Mouse (Mus musculus): ENCODE results near the gene Ppp2r5d. TPM values are rescaled to one million over a fixed set of nuclear protein-coding genes. Genes with fewer than 3 reads are reported as not detected.

Gene Ppp2r5d
- total RNA-seq, 2 experiments from 2014 or later, result 15.1 to 22.8 TPM

DNA sequence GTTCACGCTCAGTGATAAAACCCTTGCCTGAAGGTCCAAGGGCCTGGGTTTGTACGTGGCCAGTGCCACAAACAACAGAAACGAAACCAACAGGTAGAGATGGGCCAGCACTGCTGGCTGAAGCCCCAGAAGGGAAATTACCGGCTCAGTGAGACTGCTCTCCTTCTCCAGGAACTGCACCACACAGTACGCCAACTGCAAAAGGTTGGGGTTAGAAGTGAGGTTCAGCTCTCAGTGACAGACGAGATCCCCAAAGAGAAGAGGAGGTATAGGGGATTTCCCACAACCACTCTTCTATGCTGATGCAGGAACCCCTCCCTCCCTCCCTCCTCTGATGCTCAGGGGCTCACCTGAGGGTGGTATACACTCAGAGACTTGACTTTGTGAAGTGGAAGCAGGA is 19.0 kb downstream of the Ppp2r5d start:
- ATAC-seq (replicated peaks; ENCODE audit: low FRiP score, poor library complexity, severe bottlenecking), result no peak

DNA sequence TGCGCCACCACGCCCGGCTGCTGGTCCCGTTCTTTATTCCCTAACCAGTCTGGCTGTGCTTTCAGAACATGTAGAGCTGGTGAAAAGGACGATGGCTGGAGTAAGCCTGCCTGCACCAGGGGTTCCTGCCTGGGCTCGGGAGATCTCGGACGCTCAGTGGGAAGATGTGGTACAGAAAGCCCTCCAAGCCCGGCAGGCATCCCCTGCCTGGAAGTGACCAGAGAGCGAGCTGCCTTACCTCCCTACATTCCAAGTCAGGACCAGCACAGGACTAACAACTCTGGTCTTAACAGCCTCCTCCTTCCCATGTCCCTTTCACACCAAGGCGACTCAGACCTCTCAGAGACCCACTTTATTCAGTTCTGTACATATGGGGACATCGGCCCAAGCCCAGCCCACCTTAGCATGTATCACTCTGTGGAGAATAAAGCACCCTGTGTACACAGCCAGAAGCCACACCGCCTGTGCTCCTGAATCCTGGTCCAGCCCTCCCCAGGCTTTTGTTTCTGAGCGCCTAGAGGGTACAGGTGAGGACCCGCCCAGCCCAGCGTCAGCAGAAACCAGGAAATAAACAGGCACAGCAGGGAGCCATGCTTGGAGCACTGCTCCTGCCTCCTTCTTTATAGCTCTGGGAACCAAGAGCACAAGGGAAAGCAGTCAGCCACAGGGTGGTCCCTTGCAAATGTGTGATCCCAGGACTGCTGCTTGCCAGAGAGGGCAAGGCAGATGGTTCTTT is 22.1 kb downstream of the Ppp2r5d start:
- no peak for ATAC-seq (replicated peaks; ENCODE audit: low FRiP score, poor library complexity, severe bottlenecking)

DNA sequence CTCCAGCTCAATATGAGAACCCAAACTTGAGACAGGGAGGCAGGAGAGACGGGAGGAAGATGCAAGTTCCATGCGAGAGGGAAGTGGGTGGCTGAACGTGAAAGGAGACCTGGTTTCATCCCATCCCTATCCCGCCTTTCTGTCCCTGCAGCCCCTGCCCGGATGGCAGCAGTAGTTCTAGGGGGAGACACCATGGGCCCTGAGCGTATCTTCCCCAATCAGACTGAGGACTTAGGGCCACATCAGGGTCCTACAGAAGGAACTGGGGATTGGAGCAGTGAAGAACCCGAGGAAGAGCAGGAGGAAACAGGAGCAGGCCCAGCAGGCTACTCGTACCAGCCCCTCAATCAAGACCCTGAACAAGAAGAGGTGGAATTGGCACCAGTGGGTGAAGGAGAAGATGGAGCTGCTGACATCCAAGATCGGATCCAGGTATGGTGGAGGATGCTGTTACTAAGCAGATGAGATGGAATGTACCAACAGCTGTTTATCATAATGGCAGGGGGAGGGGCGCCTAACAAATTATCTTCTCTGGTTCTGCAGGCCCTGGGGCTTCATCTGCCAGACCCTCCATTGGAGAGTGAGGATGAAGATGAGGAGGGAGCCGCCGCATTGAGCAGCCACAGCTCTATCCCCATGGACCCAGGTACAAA is 23.3 kb downstream of the Ppp2r5d start:
- ATAC-seq (replicated peaks; ENCODE audit: low FRiP score, poor library complexity, severe bottlenecking), result no peak; the same call in 1 of the 2 replicates

DNA sequence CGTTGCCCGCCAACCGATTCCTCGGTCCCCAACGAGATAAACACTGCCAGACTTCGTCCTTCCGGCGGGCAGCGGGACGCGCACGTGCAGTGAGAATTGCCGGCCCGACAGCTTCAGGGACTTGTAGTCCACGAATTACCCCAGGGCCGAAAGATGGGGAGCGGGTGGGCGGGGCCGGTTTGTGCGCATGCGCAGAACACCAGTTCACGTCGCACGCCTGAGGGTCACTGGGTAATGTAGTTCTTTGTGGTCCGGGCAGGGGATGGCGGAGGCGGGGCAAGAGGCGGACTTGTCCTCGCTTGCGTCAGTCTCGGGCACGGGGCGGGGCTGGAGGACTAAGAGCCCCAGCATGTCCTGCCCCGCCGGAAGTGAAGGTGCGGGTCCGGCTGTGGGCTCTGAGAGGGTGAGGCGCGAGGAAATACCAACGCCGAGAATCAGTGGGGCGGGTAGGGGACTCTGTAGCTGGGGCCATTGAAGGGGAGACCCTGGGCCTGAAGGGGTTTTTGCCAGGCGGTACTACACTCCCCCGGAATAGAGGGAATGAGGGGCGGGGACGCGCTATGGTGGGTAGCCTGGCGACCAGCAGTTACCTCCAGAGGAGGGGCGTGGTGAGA is 24.0 kb downstream of the Ppp2r5d start, which contains the start of gene Klhdc3:
TSS of gene Klhdc3 (minus strand) at position 155 of the 614 bp plus-strand sequence.
- peak; percentile 95 for ATAC-seq (replicated peaks; ENCODE audit: low FRiP score, poor library complexity, severe bottlenecking)

DNA sequence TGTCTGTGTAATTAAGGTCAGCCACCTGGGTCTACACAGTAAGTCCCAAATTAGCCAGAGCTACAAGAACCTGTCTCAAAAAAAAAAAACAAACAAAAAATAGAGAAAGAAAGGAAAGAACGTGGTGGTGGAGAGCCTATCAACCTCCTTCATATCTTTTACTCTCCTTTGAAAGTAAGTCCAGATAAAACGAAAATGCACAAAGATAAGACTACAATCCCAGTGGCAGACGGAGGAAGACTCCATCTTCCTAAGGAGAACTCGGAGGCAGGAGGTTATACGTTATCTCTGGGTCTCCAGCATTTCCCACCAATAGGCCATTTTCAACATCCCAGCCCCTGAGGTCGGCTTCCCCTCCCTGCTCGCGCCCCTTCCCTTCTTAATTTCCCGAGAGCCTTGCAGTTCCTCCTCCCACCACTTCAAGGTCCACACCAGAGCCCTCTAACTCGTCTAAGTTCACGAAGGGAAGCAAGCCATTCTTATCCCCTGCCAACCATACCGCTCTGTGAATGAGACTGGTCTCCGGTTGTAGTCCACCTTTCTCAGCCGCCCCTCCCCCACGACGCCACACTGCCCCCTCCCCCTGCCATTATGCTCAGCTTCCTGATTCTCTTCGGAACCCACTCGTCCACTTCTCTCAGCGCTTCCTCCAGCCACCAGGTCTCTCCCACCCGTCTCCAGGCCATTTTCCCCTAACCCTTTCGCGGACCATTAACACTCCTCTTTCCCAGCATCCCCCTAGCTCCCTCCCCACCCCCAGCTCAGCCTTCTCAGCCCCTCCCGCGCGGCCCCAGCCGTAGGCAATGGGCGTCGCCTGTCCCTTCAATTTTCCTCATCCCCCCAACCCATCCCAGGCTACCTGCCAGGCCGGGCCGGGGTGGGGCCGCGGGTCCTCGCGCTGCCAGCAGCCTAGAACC is 24.8 kb downstream of the Ppp2r5d start:
- no peak for ATAC-seq (replicated peaks; ENCODE audit: low FRiP score, poor library complexity, severe bottlenecking)

DNA sequence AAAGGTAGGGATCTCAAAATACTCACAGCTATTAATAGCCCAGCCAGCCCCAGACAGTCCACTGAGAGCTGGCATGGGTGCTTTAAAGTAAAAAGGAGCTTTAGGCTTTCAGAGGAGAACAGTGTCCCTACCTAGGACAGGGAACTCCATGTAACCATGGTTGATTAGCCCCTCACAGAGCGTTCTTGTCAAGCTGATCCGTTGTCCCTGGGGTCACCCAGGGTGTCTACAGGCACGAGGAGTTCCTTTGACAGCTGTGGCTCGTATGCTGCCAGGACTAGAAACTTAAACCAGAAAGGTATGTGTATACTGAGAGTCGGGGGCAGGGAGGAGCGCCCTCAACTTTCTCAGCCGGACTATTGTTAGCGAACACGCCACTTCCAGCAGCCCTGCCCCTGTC is 26.0 kb downstream of the Ppp2r5d start:
- no peak for ATAC-seq (replicated peaks; ENCODE audit: low FRiP score, poor library complexity, severe bottlenecking)

DNA sequence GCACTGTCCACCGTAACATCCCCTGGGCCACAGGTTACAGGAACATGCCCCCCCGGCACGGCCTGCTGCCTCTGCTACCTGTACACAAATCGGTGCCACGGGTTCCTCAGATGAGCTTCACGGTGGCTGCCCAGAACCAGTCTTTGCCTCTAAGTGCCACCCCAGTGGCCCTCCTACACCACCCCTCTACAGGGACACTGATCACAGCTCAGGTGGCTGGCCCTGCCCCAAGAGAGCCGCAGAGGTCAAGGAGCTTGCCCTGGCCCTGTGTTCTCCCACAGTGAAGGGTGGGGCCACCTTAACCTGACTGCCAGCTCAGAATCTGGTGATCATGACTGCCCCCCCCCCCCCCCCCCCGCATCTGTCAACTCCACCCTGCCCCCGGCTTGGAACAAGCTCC is 26.5 kb downstream of the Ppp2r5d start, which contains the start of gene Mea1:
TSS of gene Mea1 (plus strand) at position 378 of the 400 bp plus-strand sequence.
- no peak for ATAC-seq (replicated peaks; ENCODE audit: low FRiP score, poor library complexity, severe bottlenecking)

DNA sequence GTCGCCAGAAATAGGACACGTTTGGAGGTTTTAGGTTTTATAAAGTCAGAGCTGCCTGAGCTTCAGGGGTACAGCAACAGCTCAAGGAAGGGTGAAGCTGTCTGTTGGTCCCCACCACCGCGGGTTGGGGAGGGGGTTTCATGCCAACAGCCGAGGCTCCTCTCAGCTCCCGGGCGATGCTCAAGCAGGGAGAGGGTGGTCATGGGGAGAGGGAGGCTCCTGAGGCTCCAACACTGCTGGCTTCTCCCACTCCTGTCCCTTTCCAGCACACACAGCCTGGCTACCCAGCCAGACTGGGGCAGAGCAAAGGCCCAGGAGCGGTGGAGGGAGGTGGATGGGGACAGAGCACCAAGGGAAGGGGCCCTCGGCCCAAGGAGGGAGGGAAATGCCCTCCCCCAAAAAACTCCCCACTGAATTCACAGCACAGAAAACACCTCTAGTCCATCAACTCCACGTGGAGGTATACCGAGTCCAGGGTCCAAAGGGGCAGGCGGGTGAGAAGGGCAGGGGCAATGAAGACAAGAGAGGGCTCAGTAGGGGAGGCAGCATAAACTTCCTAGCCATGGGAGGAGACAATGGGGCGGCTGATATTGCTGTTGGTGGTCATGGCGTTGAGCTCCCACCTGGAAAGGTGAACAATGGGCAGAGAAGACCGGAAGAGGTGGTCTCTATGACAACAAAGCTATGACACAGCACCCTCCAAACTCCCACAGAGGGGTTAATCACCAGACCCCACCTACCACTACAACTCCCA is 30.2 kb downstream of the Ppp2r5d start:
- ATAC-seq (replicated peaks; ENCODE audit: low FRiP score, poor library complexity, severe bottlenecking), result peak; percentile 14

DNA sequence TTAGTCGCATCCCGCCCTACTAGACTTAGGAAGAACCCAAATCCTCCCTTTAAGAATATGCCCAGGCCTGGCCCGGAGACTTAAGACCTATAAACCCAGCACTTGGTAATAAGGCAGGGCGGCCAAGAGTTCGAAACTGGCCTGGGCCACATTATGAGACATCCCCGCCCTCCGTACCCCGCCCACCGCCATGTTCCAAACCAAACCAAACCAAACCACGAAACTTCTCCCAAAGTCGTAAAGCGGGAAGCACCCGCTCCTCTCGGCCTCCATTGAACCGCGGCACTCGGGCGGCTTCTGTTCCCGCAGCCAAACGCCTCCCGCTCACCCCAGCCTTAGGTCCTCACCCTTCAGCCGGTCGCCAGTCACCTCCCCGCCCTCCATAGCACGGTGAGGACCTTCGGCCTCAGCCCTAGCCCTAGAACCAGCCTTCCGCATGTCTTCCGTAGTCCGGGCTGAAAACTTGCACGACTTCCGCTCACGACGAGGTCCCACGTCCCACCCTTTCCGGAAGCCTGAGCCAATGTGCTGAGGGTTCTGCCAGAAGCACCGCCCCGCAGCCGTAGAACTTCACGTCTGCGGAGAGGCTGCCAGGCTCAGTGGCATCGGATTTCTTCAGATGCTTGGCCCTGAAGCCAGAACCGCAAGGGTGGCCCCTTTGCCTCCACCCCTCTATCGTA is 30.9 kb downstream of the Ppp2r5d start, which contains the start of gene Rrp36:
TSS of gene Rrp36 (minus strand) at position 503 of the 680 bp plus-strand sequence.
- peak; percentile 98 for ATAC-seq (replicated peaks; ENCODE audit: low FRiP score, poor library complexity, severe bottlenecking)

DNA sequence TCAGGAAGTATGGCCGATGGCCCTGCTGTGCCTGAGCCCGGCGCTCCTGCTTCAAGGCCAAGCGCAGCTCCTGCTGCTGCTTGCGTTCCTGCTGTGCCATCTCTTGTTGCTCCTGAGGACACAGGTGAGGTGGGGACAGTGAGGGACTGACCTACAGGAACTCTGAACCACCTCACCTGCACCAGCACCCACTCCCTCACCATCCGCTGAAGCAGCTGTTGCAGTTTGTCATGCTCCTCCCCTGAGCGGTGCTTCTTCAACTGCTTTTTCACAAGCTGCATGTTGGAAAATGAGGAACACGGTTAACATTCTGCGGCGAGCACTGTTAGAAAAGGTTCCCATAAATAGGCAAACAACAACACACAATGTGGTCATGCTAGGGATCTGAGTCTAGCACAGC is 35.0 kb downstream of the Ppp2r5d start:
- no peak for ATAC-seq (replicated peaks; ENCODE audit: low FRiP score, poor library complexity, severe bottlenecking)

DNA sequence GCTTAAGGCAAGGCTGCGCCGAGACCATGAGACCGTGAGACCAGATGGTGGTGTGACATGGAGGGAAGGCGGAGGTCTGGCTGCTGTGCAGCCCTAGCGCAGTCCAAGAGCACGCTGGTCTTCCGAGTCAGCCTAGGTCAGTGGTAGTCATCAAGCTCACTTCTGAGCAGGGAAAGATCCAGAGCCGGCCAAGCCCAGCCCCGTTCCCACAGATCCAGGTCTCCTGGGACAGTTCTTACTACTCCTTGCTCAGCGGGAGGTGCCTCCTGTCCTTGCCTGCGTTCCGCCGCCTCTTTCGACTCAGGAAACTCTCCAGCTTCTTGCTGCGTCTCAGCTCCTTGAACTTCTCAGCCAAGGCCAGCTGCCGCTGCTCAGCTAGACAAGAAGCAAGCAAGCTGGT is 37.2 kb downstream of the Ppp2r5d start:
- ATAC-seq (replicated peaks; ENCODE audit: low FRiP score, poor library complexity, severe bottlenecking), result no peak

DNA sequence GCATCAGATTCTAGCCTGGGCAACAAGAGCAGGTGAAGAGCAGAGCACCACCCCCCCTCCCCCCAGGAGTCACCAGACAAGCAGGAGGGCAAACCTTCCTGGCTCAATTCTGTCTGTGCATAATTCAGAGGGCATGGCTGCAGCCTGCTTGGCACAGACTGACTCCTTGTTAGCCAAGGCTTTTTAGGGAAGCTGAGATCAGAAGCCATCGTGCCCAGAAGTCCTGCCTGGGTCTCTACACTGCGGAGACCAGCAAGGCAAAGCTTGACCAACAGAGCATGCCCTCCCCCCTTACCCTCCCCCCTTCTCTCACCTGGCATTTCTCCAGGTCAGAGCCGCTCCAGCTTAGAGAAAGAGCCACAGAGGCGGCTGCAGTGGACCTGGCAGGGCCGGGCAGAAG is 42.2 kb downstream of the Ppp2r5d start:
- no peak for ATAC-seq (replicated peaks; ENCODE audit: low FRiP score, poor library complexity, severe bottlenecking)

DNA sequence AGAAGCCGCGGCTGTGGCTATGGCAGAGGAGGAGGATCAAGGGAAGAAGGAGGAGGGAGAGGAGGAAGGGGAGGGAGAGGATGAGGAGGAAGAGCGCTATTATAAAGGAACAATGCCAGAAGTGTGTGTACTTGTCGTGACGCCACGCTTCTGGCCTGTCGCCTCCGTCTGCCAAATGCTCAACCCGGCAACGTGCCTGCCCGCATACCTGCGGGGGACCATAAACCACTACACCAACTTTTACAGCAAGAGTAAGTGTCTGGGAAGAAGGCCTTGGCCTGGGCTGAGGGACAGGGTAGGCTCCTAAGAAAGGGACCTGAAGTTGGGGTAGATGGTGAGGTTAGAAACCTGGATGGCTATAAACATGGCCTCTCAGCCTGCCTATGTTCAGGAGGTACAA is 42.9 kb downstream of the Ppp2r5d start:
- ATAC-seq (replicated peaks; ENCODE audit: low FRiP score, poor library complexity, severe bottlenecking), result no peak

DNA sequence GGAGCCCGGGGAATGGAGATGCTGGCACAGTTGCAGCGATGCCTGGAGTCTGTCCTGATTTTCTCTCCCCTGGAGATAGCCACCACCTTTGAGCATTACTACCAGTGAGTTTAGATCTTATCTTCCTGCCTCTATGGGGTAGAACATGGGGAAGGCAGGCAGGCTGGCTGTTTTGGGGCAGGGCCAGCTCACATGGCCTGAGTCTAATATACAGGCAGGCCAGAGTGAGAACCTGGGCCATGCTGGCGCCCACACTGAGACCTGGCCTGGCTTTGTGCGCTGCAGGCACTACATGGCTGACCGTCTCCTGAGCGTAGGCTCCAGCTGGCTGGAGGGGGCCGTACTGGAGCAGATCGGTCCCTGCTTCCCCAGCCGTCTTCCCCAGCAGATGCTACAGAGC is 43.6 kb downstream of the Ppp2r5d start:
- no peak for ATAC-seq (replicated peaks; ENCODE audit: low FRiP score, poor library complexity, severe bottlenecking)

DNA sequence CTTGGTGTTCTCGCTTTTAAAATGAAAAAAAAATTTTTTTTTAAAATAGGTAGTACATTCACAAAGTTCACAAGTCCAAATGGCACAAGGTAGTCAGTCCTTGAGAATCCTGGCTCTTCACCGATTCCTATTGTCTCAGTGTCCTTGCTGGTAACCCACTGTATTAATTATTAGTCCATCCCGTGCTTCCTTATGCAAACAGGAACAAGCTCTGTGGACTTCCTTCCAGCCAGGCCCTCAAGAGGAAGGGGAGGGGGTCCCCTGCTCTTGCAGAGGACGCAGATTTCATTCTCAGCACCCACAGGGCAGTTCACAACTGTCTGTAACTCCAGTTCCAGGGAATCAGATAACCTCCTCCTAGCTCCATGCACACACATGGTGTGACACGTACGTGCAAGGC is 48.9 kb downstream of the Ppp2r5d start:
- ATAC-seq (replicated peaks; ENCODE audit: low FRiP score, poor library complexity, severe bottlenecking), result no peak

DNA sequence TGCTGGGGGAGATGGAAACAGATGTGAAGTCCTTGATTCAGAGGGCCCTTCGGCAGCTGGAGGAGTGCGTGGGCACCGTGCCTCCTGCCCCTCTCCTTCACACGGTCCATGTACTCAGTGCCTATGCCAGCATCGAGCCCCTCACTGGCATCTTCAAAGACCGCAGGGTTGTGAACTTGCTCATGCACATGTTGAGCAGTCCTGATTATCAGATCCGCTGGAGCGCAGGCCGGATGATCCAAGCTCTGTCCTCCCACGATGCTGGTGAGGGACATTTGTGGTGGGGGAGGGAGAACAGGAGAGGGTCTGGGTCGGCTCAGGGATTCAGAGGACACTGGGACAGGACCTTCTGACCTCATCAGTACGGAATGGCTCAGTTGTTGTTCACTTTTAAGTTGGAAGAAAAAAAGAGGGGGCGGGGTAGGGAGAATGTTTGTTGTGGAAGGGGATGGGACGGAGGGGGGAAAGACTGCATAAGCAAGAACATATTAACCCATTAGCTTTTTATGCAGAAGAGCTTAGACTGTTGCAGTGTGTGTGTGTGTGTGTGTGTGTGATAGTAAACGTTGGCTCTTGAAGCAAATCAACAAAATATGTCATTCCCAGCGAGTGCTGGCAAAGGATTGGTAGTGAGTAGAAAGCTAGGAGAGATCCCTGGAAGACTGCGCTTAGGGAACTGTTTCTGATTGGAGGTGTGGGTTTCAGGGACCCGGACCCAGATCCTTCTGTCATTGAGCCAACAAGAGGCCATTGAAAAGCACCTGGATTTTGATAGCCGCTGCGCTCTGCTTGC is 53.0 kb downstream of the Ppp2r5d start:
- no peak for ATAC-seq (replicated peaks; ENCODE audit: low FRiP score, poor library complexity, severe bottlenecking)

DNA sequence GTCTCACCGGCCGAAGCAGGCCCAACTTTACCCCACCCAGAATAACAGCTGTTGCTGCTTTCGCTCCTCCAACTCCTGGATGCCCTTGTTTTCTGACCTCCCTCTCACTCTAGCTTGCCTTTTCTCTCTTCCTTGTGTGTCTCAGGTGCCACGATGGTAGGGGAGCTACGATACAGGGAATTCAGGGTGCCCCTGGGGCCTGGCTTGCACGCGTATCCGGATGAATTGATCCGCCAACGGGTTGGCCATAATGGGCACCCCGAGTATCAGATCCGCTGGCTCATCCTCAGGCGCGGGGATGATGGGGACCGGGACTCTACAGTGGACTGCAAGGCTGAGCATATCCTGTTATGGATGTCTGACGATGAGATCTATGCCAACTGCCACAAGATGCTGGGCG is 53.6 kb downstream of the Ppp2r5d start:
- no peak for ATAC-seq (replicated peaks; ENCODE audit: low FRiP score, poor library complexity, severe bottlenecking)

All from erythroid progenitor cell, adult 5-6 weeks (primary cell).